Mouse (Mus musculus): ENCODE results near the gene 4930435E12Rik.
A peak's percentile ranks its signal among the peaks of the same experiment; 100 is the strongest.

Gene 4930435E12Rik

GRCm38 (mm10) chr16:38828649-38829048 is at the start of gene 4930435E12Rik:
Gene 4930435E12Rik, minus strand, starts transcription at chr16:38828749.
- no peak for DNase-seq (ENCODE audit: low read depth, low spot score)

DNA sequence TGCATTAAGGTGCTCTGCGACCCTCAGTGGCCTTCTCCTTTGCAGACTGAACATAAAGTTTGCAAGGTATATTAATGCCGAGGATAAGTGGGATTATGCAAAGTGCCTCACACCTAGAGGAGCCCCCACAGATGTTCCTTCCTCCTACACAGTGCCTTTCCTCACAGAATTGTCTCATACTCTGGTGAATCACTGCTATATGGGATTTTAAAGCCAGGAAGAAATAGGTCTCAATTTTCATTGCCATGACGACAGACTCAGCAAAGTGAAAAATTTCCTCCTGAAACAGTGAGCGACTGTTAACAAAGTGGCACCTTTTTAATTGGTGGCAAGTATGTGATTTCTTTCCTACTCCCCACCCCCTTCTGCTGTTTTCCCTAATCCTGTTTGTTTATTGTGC is 45.9 kb upstream of the 4930435E12Rik start:
- no peak for DNase-seq (ENCODE audit: low read depth, low spot score)

DNA sequence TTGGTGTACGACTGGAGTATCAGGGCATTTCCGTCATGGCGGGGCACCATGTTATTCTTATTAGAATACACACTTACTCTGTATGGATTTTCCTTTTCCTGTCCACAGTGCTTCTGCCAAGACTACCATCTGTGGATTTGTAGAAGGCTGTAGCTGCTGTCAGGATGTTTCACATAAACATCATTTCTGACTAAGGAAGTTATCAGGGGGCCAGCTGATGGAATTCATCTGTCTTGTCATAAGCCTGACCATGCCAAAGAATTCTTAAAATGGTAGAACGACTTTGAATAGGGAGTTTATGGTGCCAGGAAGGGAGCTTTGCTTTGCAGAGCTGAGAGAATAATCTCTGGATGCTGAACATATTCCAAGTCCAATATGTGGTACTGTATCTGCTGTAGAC is 44.7 kb upstream of the 4930435E12Rik start:
- no peak for DNase-seq (ENCODE audit: low read depth, low spot score)

GRCm38 (mm10) chr16:38864358-38864757 is 35.8 kb upstream of the 4930435E12Rik start:
- DNase-seq (ENCODE audit: low read depth, low spot score): no peak

- DNase-seq (ENCODE audit: low read depth, low spot score): no peak
Measured at GRCm38 (mm10) chr16:38860548-38860947, 32.0 kb upstream of the 4930435E12Rik start.

DNA sequence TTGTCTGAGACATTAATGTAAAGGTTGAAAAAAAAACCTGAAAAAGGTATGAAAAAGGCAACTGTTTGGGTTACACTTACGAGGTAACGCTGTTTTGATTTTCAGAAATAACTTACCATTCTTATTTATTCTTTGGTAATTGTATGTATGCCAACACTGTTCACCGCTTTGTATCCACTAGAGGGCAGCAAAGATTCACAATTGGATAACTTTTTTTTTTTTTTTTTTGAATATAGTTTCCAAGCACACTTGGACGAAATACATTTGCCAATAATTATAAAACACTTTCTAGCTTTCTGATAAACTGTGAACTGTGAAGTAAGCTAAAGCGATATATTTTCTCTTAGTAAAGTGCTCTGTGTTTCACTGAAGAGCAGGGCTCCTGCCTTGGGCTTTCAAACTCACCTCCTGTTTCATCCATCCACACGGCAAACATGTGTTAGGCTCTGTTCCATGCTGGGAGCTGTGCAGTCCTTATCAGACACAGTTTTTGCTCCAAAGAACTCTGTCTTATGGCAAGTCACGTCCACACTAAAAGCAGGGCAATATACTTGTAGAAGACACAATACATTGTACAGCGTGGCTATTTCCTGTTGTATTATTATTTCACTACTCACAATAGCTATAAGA is 29.7 kb upstream of the 4930435E12Rik start:
- peak; percentile 44 for DNase-seq (ENCODE audit: low read depth, low spot score)

DNA sequence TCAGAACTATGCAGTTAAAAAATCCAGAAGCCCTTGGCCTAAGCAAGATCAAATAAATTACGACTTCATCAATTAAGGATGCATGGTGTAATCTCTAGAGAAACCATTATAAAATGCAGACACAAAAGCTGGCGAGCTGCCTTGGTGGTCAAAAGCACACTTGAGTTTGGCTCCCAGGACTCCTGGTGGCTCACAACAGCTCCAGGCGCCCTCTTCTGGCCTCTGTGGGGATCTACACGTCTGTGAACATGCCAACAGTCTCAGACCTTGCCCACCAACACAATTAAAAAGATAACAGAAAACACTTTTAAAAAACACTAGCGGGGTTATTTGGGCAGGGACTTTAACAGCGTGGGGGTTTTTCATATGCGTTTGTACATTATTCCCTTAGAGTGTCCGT is 16.0 kb downstream of the 4930435E12Rik start:
- DNase-seq (ENCODE audit: low read depth, low spot score): peak; percentile 86

GRCm38 (mm10) chr16:38810196-38810595 is 18.4 kb downstream of the 4930435E12Rik start:
- peak; percentile 33 for DNase-seq (ENCODE audit: low read depth, low spot score)

DNA sequence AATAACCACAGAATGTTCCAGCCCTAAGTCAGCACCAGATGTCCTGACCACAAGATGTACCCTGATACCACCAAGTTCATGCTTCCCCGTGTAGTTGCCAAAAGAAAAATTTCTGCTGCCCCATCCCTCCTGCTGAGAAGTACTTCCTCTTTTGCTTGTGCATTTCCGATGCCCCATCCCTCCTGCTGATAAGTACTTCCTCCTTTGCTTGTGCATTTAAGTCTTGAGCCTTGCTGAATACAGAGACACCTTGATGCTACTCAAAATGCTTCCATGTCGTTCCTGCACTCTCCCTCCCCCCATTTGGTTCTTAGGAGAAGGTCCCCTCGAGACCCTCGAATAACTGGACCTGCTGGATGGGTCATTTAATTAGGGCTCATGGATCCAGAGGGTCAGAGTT is 20.8 kb downstream of the 4930435E12Rik start:
- DNase-seq (ENCODE audit: low read depth, low spot score): peak; percentile 57

GRCm38 (mm10) chr16:38800091-38800490 is 28.5 kb downstream of the 4930435E12Rik start, which contains the start of gene Upk1b:
Gene Upk1b, minus strand, starts transcription at chr16:38800328.
- DNase-seq (ENCODE audit: low read depth, low spot score): no peak

DNA sequence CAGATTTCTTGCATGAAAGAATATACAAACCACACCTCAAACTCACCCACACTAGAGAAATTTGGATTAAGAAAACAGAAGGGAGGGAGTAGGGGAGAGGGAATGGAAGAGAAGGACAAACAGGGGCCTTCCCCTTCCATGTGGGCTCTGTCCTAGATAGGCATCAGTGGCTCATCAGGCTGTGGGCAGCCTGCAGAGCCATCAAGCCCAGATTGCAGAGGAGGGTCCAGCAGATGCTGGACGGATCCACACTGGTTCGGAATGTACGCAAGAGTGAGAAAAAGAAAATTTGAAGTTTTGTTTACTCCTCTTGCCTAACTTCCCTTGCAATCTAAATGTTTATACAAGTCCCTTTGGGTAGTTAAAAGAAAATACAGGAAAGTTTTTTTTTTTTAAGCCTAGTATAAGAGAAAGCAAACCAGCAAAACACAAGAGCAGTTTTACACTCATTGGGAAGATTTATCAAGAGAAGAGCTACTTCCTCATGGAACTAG is 29.5 kb downstream of the 4930435E12Rik start:
- no peak for DNase-seq (ENCODE audit: low read depth, low spot score)

DNA sequence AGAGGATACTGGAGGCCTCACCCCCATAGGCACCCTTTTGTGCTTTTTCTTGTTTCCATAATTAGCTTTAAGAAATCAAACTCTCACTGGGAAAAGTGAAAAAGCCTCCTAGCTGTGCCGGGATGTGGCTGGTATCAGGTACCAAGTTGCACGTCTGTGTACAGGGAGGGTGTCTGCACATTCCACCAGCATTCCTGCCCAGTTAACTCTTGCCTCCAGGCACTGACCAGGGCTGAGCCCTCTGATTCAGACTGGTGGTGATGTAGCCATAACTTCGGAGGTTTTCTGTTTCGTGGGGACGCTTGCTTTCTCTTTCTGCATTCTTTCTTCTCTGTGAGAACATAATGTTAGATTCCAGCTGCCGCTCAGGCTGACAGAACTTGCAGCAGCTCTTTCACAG is 35.4 kb downstream of the 4930435E12Rik start:
- DNase-seq (ENCODE audit: low read depth, low spot score): peak; percentile 9

- DNase-seq (ENCODE audit: low read depth, low spot score): no peak
Measured at GRCm38 (mm10) chr16:38789966-38790365, 38.6 kb downstream of the 4930435E12Rik start.

GRCm38 (mm10) chr16:38789016-38789415 is 39.5 kb downstream of the 4930435E12Rik start:
- no peak for DNase-seq (ENCODE audit: low read depth, low spot score)

GRCm38 (mm10) chr16:38785301-38785700 is 43.2 kb downstream of the 4930435E12Rik start:
- no peak for DNase-seq (ENCODE audit: low read depth, low spot score)

- no peak for DNase-seq (ENCODE audit: low read depth, low spot score)
Measured at GRCm38 (mm10) chr16:38782524-38783067, 46.0 kb downstream of the 4930435E12Rik start.

- no peak for DNase-seq (ENCODE audit: low read depth, low spot score)
Measured at GRCm38 (mm10) chr16:38781946-38782345, 46.6 kb downstream of the 4930435E12Rik start.

- no peak for DNase-seq (ENCODE audit: low read depth, low spot score)
Measured at GRCm38 (mm10) chr16:38780960-38781572, 47.5 kb downstream of the 4930435E12Rik start.

GRCm38 (mm10) chr16:38776342-38776741 is 52.2 kb downstream of the 4930435E12Rik start:
- peak; percentile 28 for DNase-seq (ENCODE audit: low read depth, low spot score)

- no peak for DNase-seq (ENCODE audit: low read depth, low spot score)
Measured at GRCm38 (mm10) chr16:38774964-38775746, 53.4 kb downstream of the 4930435E12Rik start.

DNA sequence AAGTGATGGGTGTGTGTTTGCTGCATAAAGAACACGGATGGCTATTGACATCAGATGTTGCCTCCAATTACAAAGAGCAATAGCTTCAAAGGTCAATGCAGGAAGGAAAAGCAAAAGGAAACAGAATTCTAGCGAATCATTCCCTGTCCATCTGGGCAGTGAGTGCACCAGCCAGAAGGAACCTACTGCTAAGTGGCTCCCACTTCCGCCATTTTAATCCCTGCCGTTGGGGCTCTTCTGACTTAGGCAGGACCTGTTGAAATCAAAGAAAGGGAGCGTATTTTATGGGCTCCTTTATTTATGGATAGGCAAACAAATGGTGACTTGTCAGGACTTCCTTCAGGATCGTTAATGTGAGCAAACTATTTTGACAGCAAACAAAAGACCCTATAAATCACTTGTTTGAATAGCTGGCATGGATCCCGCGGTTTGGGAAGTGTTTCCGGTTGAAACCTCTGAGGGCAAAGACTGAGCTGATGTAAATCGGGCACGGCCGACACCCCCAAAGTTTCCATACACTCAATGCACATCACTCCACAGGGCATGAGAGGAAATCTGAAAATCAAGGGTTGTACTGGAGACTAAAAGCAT is 55.5 kb downstream of the 4930435E12Rik start:
- DNase-seq (ENCODE audit: low read depth, low spot score): no peak

DNA sequence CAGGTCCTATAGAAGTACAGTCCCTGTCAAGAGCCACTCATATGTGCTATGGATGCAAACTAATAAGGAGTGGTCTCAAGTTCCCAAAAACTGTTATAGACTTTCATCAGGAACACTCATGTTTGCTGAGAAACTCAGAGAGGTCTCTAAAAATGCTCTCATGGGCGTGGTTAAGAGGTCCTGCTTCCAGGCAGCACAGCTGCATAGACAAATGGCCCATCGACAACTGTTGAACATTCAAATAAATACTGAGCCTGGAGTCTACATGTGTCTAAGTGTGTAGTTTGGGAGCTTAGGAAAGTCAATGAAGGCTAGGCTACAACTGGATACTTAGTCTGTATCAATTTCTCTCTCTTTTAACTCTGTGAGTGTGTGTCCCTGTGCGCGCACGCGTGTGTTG is 57.4 kb downstream of the 4930435E12Rik start:
- no peak for DNase-seq (ENCODE audit: low read depth, low spot score)
